Mouse (Mus musculus) A20 (cell line): Measurements from ENCODE around the gene Rrp7a.

ENCODE experiments used
- DNase-seq: peaks from one replicate; pipeline ENCODE4 v3.0.0-alpha.2; 2011; ENCODE audit warnings: low read depth, low spot score

Gene Rrp7a

DNA sequence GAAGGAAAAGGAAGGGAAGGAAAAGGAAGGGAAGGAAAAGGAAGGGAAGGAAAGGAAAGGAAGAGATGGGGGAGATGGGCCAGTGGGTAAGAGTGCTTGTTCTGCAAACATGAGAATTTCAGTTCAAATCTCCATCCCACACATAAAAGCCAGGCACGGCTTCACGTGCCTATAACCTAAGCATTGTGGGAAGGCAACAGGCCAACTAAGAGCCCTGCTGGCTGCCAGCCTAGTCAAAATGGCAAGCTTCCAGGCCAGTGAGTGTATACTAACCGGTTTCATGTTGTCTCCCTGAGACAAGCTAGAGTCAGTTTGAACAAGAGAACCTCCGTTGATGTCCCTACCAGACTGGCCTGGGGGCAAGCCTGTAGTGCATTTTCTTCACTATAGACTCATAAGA is 57.1 kb downstream of the Rrp7a start:
- no peak for DNase-seq
